Mouse (Mus musculus): ENCODE measurements at regions not wholly inside any gene's neighbourhood (a gene's known extent, or its start where the extent isn't known, plus 50 kb on each side); places are given as distances from the start of the nearest gene placed in this dataset.

GRCm38 (mm10) chr4:39926021-39926591 lies 216.8 kb upstream of the Aco1 start:
- WGBS (ENCODE audit: insufficient replicate concordance), result 74% methylated on average over 3 of the region's 3 CpGs
- Histone ChIP-seq H3K27me3 (ENCODE audit: insufficient read depth, low read length) (no peaks in the 10 kb centered on the region), H3K9me3 (ENCODE audit: low read length) (no peaks in the 10 kb centered on the region), H3K27ac (ENCODE audit: low read depth) (no peak overlapping the region), H3K4me1 (ENCODE audit: insufficient read depth) (no peaks in the 10 kb centered on the region), H3K4me2 (ENCODE audit: low read depth, low read length) (no peak overlapping the region), H3K4me3 (ENCODE audit: low read depth, low read length) (no peak overlapping the region), H3K9ac (replicated peaks) (no peak overlapping the region), H3K36me3 (replicated peaks; ENCODE audit: insufficient read depth, low read length) (no peaks in the 10 kb centered on the region)
- ATAC-seq, result no peak
- TF ChIP-seq EP300 (IDR thresholded peaks at IDR 0.05; ENCODE audit: low read depth) (no peak), CTCF (IDR thresholded peaks at IDR 0.05; ENCODE audit: low read depth) (no peak)
- no peak for DNase-seq

DNA sequence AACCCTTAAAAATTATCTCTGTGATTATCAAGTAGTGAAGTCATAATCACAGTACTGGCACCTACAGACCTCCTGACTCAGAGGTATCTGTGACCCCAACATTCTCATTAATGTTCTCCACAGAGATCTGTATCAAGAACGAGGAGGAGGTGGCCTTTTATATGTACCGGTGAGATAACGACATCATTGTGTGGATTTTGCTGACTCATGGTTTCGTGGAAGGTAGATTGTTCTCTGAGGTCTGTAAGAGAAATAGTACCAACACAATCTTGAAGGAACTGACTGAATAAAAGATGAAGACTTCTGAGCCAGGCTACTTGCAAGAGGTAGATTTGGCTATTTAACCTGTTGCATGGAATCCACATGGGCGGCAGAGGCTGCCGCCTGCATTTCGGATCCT lies 216.3 kb upstream of the Aco1 start:
- Histone ChIP-seq H3K4me2 (ENCODE audit: low read depth, low read length) (no peak overlapping the region), H3K27ac (ENCODE audit: low read depth) (no peak overlapping the region), H3K27me3 (ENCODE audit: insufficient read depth, low read length) (no peaks in the 10 kb centered on the region), H3K4me1 (ENCODE audit: insufficient read depth) (no peaks in the 10 kb centered on the region), H3K4me3 (ENCODE audit: low read depth, low read length) (no peak overlapping the region), H3K9me3 (ENCODE audit: low read length) (no peaks in the 10 kb centered on the region), H3K9ac (replicated peaks) (no peak overlapping the region), H3K36me3 (replicated peaks; ENCODE audit: insufficient read depth, low read length) (no peaks in the 10 kb centered on the region)
- no peak for ATAC-seq
- 82% methylated on average over 7 of the region's 7 CpGs for WGBS (ENCODE audit: insufficient replicate concordance)
- no peak for TF ChIP-seq EP300 (IDR thresholded peaks at IDR 0.05; ENCODE audit: low read depth)
- no peak for TF ChIP-seq CTCF (IDR thresholded peaks at IDR 0.05; ENCODE audit: low read depth)
- no peak for DNase-seq

- 47% methylated on average over 2 of the region's 2 CpGs for WGBS (ENCODE audit: insufficient replicate concordance)
- DNase-seq (no peak), ATAC-seq (no peak)
- Histone ChIP-seq H3K27ac (ENCODE audit: low read depth) (no peak overlapping the region), H3K27me3 (ENCODE audit: insufficient read depth, low read length) (no peaks in the 10 kb centered on the region), H3K9me3 (ENCODE audit: low read length) (no peaks in the 10 kb centered on the region), H3K4me2 (ENCODE audit: low read depth, low read length) (no peak overlapping the region), H3K4me3 (ENCODE audit: low read depth, low read length) (no peak overlapping the region), H3K36me3 (replicated peaks; ENCODE audit: insufficient read depth, low read length) (no peaks in the 10 kb centered on the region), H3K9ac (replicated peaks) (no peak overlapping the region), H3K4me1 (ENCODE audit: insufficient read depth) (no peaks in the 10 kb centered on the region)
- TF ChIP-seq EP300 (IDR thresholded peaks at IDR 0.05; ENCODE audit: low read depth) (no peak), CTCF (IDR thresholded peaks at IDR 0.05; ENCODE audit: low read depth) (no peak)
Measured at GRCm38 (mm10) chr4:39928491-39928890, 214.4 kb upstream of the Aco1 start.

- Histone ChIP-seq H3K4me1 (ENCODE audit: insufficient read depth) (no peaks in the 10 kb centered on the region), H3K27ac (ENCODE audit: low read depth) (no peak overlapping the region), H3K9me3 (ENCODE audit: low read length) (peaks cover 2% of the 10 kb centered on the region; the same call in 1 of the 2 replicates), H3K9ac (replicated peaks) (no peak overlapping the region), H3K36me3 (replicated peaks; ENCODE audit: insufficient read depth, low read length) (no peaks in the 10 kb centered on the region), H3K27me3 (ENCODE audit: insufficient read depth, low read length) (no peaks in the 10 kb centered on the region), H3K4me2 (ENCODE audit: low read depth, low read length) (no peak overlapping the region), H3K4me3 (ENCODE audit: low read depth, low read length) (no peak overlapping the region)
- DNase-seq (no peak), ATAC-seq (no peak)
- TF ChIP-seq EP300 (IDR thresholded peaks at IDR 0.05; ENCODE audit: low read depth), result no peak
- no peak for TF ChIP-seq CTCF (IDR thresholded peaks at IDR 0.05; ENCODE audit: low read depth)
- WGBS (ENCODE audit: insufficient replicate concordance), result 75% methylated on average over 12 of the region's 12 CpGs
Measured at GRCm38 (mm10) chr4:39934025-39934708, 208.7 kb upstream of the Aco1 start.

- no peaks in the 10 kb centered on the region for H3K9me3 ChIP-seq (ENCODE audit: low read length)
- TF ChIP-seq EP300 (IDR thresholded peaks at IDR 0.05; ENCODE audit: low read depth) (no peak), CTCF (IDR thresholded peaks at IDR 0.05; ENCODE audit: low read depth) (no peak)
- no peaks in the 10 kb centered on the region for H3K27me3 ChIP-seq (ENCODE audit: insufficient read depth, low read length)
- 74% methylated on average over 3 of the region's 3 CpGs for WGBS (ENCODE audit: insufficient replicate concordance)
- no peak overlapping the region for H3K4me3 ChIP-seq (ENCODE audit: low read depth, low read length)
- no peak overlapping the region for H3K27ac ChIP-seq (ENCODE audit: low read depth)
- no peak for ATAC-seq
- no peaks in the 10 kb centered on the region for H3K36me3 ChIP-seq (replicated peaks; ENCODE audit: insufficient read depth, low read length)
- H3K4me1 ChIP-seq (ENCODE audit: insufficient read depth), result no peaks in the 10 kb centered on the region
- H3K9ac ChIP-seq (replicated peaks), result no peak overlapping the region
- DNase-seq, result no peak
- H3K4me2 ChIP-seq (ENCODE audit: low read depth, low read length), result no peak overlapping the region
Measured at GRCm38 (mm10) chr4:39958687-39959086, 184.2 kb upstream of the Aco1 start.

DNA sequence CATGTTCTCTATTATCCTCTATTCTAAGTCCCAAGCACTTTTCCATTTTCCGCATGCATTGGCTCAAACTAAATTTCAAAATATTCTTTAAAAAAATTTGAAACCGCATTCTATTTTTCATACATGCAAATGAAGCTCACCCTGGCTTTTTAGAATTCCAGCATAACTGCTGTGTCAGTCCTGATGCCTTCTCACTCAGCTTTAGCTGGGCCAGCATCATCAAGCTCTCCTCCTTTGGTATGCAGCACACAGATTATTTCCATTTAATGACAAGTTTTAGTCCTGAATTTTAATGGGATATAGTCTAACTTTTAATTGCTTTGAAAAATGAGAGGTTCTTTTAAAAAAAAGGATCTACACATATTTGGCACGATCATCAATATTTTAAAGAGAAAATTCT lies 174.9 kb upstream of the Aco1 start:
- Histone ChIP-seq H3K4me2 (ENCODE audit: low read depth, low read length) (no peak overlapping the region), H3K9ac (replicated peaks) (no peak overlapping the region), H3K36me3 (replicated peaks; ENCODE audit: insufficient read depth, low read length) (no peaks in the 10 kb centered on the region), H3K4me3 (ENCODE audit: low read depth, low read length) (no peak overlapping the region), H3K4me1 (ENCODE audit: insufficient read depth) (no peaks in the 10 kb centered on the region), H3K27me3 (ENCODE audit: insufficient read depth, low read length) (no peaks in the 10 kb centered on the region), H3K27ac (ENCODE audit: low read depth) (no peak overlapping the region), H3K9me3 (ENCODE audit: low read length) (no peaks in the 10 kb centered on the region)
- ATAC-seq (no peak), DNase-seq (no peak)
- no peak for TF ChIP-seq EP300 (IDR thresholded peaks at IDR 0.05; ENCODE audit: low read depth)
- no peak for TF ChIP-seq CTCF (IDR thresholded peaks at IDR 0.05; ENCODE audit: low read depth)
- 81% methylated on average over 3 of the region's 3 CpGs for WGBS (ENCODE audit: insufficient replicate concordance)
